Mouse (Mus musculus) adipocyte (in vitro differentiated cells): ENCODE data around the gene Kansl3.
A peak's percentile ranks its signal among the peaks of the same experiment; 100 is the strongest.

Experiments used
- DNase-seq: peaks from one replicate; pipeline ENCODE4 v3.0.0-alpha.2; 2016; ENCODE audit warnings: low spot score

The Kansl3 gene

GRCm38 (mm10) chr1:36368969-36369645 lies at the start of gene Kansl3:
TSS of gene Kansl3 (minus strand) at chr1:36369181.
- peak; percentile 87 for DNase-seq

DNA sequence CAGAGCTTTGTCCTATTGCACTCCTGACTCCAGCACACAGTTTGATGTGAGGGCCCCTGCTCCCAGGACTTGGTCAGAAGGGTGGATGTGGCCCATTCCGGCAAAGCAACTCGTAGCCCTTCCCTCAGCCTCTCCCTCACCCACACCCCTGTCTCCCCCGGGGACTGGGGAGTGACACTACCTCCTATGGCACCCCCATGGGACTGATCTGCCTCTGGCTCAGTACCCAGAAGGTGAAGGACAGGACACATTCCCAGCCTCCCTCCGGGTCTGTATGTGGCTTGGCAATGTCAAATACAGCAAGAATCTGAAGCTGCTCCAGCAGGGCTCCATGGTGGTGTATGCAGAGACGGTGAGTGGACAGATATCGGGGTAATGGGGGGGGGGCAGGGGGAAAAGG lies 35.5 kb upstream of the Kansl3 start:
- DNase-seq = no peak

DNA sequence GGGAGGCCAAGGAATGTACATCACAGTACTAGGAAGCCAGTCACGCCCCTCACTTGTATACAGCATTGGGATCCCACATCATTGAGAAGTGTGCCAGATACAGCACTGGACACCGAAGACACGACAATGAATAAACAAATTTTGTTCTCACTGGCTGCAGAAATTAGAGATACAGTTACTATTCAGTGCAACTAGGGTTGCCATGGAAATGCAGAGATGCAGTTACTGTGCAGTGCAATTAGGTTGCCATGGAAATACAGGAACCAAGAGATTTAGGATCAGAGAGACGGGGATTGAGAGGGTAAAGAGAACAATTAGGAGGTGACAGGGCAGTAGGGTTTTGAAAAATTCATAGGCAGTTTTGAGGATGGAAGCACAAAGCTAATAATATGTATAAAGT lies 32.5 kb upstream of the Kansl3 start:
- no peak for DNase-seq

DNA sequence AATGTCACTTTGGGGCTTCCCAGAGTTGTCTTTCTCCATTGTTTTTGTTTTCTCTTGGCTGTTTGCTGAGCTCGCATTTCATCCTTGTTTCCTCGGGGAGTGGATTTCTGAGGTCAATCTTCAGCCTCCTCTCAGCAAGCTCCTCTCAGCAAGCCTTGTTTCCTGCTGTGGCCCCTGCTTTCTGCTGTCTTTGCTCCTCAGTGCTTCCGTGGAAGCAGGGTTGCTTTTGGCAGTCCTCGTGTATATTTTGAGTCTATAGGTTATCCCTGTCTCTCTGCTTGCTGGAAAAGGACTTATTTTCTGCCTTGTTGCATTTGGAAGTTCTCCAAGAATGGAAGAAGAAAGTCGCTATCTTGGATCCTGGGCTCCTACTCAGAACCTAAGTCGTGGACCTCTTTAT lies 28.1 kb upstream of the Kansl3 start:
- DNase-seq = no peak

DNA sequence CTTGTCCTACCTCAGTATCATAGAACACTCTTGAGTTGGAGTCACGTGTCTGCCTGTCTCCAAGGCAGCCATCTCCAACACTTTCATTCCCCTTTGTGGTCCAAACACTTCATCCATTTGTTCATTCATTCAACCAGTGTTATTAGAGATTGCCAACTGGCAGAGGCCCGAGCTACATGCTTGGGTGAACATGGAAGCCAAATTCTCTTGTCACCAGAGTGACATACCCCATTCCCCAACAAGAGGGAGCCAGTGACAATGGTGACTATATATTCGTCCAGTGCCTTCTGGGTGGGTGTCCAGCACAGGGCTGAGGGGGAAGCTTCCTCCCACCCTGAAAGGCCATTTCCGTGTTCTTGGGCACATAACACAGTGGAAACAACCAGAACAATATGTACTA lies 10.6 kb upstream of the Kansl3 start:
- no peak for DNase-seq

GRCm38 (mm10) chr1:36378880-36379279 lies 9.9 kb upstream of the Kansl3 start:
- DNase-seq = no peak

DNA sequence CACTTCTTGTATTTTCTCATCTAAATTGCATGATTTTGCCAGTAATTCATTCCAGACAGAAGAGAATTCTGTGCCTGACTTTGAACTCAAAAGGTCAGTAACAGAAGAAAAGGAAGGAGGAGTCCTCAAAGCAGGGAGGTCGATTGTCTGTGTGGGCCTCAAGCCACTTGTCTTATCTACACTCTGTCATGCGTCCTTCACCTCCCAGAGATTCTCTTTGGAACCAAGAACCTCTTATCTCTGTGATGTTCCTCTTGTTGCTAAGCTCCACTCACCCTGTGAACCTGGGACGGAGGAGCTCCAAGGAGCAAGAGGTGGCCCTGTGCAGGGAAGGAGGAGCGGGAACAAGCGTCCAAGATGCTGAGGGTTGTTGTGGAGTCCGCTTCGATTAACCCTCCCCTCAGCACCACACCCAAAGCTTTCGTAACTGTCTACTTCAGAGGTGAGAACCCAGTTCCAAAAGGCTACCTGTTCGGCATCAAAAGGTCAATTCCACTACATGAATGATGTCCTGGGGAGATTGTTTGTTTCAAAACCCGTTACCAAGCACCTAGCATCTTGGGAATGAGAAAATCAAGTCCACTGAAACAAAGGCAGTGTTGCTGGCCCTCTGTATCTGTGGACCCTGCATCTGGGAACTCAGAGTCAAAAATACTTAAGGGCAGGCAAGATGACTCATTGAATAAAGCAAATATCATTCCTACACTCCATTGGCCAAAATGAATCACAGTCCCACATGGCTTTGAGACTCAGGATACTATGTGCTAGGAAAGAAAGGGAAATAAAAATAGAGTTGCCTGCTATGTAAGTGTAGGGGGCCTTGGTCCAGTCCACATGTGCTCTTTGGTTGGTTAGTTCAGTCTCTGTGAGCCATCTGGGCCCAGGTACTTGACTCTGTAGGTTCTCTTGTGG lies 3.2 kb upstream of the Kansl3 start, which contains the start of gene Fer1l5:
Gene Fer1l5 (plus strand): TSS at position 358 of the 912 bp plus-strand sequence.
- DNase-seq = no peak

DNA sequence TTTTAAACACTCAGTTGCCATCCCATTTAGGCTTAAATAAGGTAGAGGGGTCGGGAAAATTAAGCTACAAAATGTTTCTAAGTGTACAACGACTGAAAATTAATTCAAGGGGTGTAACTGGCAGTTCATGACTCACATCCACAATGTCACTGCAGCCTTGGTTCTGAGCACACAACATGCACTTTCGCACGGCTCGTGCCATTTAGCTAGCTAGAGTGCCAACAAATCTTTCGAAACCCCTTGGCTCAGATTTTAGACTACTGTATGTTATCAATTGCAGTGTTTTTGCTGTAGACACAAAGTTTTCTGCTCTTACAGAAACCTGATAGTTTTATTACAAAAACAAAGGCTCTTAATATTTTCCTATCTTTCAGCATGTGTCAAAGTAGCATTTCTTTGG lies 1.9 kb upstream of the Kansl3 start:
- peak; percentile 89 for DNase-seq

- peak; percentile 58 for DNase-seq
Measured at GRCm38 (mm10) chr1:36368112-36368968, 641 bp downstream of the Kansl3 start.

DNA sequence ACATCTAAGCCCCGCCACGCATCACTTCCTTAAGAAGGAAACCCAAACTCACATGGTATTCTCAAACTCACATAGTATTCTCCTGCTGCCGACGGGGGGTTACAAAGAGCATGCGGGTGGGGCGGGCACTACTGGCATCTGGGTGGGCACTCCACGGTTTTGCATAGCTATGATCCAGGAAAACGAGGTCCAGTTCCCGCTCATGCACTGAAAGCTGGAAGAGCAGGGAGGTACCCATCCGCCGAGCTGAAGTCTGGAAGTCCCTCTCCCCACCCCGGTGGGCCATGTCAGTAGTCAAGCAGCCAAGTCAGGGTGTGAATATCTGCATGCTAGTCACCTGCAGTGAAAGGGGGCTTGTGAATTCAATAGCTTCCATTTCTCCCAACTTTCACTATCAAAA lies 1.3 kb downstream of the Kansl3 start:
- no peak for DNase-seq

DNA sequence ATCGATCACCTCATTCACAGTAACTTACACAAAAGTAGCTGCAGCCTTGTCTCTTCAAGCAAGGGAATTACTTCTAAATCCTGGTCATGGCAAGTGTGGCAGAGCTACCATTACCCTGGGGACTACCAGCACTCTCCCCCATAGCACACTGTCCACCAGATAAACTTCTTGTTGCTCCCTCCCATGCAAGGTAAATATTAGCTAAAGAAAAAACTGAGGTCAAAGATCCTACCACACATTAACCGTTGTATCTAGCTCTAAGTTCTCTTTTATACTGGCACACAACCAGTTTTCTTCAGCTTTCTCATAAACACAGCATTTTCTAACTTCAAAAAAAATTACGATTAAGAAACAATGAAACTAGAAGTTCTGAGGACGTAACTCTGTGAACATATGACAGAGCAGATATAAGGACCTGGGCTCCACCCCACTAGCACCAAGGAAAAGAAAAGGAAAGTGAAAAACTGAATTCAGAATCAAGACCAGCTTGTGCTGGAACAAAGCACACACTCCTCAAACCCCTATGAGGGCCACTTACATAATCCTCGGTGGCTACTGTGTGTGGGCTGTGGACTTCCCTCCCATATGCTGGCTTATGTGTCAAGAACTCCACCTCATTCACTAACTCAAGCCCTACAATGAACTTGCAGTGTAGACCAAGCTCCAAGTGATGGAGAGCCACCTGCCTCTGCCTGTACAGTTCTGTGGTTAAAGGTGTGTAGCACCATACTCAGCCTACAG lies 11.9 kb downstream of the Kansl3 start:
- no peak for DNase-seq

DNA sequence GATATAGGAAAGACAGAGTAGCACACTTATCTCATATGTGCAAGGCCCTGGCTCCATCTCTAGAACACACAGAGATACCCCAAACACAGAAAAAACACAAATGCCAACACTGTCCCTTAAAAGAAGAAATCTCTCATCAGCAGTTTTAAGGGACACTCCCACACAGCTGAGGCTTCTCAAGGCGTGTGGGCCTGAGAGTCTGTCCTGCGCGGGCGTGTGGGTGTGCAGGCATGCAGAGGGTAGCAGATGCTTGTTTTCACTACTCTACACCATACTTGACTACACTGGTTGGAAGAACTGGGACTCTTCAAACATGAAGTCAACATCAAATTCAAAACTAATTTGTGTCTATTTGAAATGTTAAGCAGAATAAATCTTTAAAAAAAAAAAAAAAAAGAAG lies 16.6 kb downstream of the Kansl3 start:
- DNase-seq = no peak

DNA sequence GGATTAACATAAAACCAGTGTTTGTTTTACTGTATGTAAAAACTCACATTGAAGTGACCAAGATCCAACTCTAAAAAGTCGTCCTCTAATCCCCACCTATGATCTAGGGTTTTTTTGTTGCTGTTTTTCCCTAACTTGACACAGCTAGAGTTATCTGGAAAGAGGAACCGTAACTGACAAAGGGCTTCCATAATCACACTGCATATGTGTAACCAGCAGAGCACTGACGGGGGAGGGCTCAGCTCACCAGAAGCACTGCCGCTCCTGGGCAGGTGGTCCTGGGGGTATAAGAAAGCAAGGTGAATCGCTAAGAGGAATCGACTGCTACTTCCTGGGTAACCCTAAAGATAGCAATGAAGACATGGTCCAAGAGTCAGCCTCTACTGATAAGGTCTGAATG lies 26.4 kb downstream of the Kansl3 start:
- no peak for DNase-seq

- no peak for DNase-seq
Measured at GRCm38 (mm10) chr1:36332955-36333887, 35.8 kb downstream of the Kansl3 start.

- DNase-seq = no peak
Measured at GRCm38 (mm10) chr1:36331743-36332142, 37.2 kb downstream of the Kansl3 start.

GRCm38 (mm10) chr1:36326815-36327214 lies 42.2 kb downstream of the Kansl3 start:
- DNase-seq = no peak

GRCm38 (mm10) chr1:36325900-36326321 lies 43.1 kb downstream of the Kansl3 start:
- peak; percentile 49 for DNase-seq

DNA sequence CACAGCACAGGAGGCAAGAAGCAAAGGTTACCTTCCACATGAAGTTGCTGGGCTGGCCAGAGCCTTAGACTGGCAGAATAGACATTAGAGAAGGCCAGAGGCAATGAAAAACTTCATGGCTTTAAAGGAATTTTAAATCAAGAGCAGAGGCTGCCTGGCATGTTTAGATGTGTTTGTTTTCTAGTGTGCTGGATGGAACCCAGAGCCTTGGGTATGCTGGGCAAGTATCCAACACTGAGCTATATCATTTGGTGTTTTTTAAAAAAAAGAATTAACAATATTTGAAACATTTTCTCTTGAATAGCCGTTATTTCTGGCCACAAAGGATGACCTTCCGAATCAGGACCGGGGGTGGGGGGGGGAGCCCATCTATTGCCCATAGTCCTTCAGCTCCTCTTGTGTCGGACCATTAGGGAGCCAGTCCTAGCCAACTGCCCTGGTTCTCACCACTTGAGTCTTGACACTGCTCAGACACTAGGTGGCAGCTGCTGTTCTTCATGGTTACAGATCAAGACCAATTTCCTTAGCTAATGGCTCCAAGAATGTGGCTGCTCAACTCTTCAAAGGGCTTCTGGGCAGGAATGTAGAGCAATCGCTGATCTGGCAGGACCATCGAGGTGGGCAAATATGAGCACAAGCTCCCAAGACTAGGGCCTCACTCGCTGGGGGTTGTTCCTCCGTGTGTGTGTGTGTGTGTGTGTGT lies 45.1 kb downstream of the Kansl3 start:
- peak; percentile 79 for DNase-seq

DNA sequence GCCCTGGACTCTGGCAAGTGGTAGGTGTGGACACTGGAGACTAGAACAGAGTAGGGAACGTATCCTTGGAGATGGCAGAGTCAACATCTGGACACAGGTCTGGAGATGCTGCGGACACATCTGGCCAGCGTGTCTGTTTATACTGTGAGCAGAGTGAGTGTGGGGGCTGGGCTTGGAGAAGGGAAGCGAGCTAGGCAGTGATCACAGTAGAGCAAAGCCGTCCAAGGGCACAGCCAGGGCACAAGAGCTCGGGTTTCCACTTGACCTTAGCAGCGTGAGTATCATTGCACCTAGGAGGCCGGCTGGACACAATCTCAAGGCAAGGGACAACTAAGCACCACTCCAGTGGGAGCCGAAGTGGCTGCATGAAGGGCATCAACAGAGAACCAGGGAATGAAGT lies 45.9 kb downstream of the Kansl3 start:
- DNase-seq = no peak
